Mouse (Mus musculus) urinary bladder, adult 18-20 months (tissue): ENCODE results near the gene Helz2.

Source experiments
- DNase-seq, 2 experiments: peaks; one replicate each; pipeline ENCODE4 v3.0.0; 2022; ENCODE audit warnings: low spot score in 2 of 2, mixed read lengths in 2 of 2

The Helz2 gene

GRCm38 (mm10) chr2:181238091-181238610 is 3.7 kb downstream of the Helz2 start:
- DNase-seq = no peak

GRCm38 (mm10) chr2:181237251-181238014 is 4.4 kb downstream of the Helz2 start:
- no peak for DNase-seq

- DNase-seq = no peak
Measured at GRCm38 (mm10) chr2:181235681-181236566, 5.9 kb downstream of the Helz2 start.

GRCm38 (mm10) chr2:181234680-181235079 is 7.1 kb downstream of the Helz2 start:
- no peak for DNase-seq

GRCm38 (mm10) chr2:181233443-181233842 is 8.4 kb downstream of the Helz2 start:
- DNase-seq = no peak

GRCm38 (mm10) chr2:181231171-181231570 is 10.7 kb downstream of the Helz2 start:
- DNase-seq = no peak

GRCm38 (mm10) chr2:181228335-181228734 is 13.5 kb downstream of the Helz2 start:
- no peak for DNase-seq

GRCm38 (mm10) chr2:181227122-181227521 is 14.7 kb downstream of the Helz2 start:
- no peak for DNase-seq

- DNase-seq = no peak
Measured at GRCm38 (mm10) chr2:181224994-181225393, 16.8 kb downstream of the Helz2 start.

GRCm38 (mm10) chr2:181220361-181220760 is 21.5 kb downstream of the Helz2 start:
- DNase-seq = no peak

- DNase-seq = peak; percentile 37 to 51
Measured at GRCm38 (mm10) chr2:181219538-181220216, 22.1 kb downstream of the Helz2 start, which contains the start of gene Fndc11. Fndc11 (plus strand) TSS chr2:181220013.

- no peak for DNase-seq
Measured at GRCm38 (mm10) chr2:181218881-181219485, 22.8 kb downstream of the Helz2 start.

GRCm38 (mm10) chr2:181216037-181216436 is 25.8 kb downstream of the Helz2 start:
- no peak for DNase-seq

GRCm38 (mm10) chr2:181213021-181213445 is 28.8 kb downstream of the Helz2 start, which contains the start of gene Srms:
Srms (minus strand) TSS chr2:181213185.
- DNase-seq = peak in 1 of 2 experiments; percentile 52

GRCm38 (mm10) chr2:181212389-181213020 is 29.3 kb downstream of the Helz2 start:
- no peak for DNase-seq

GRCm38 (mm10) chr2:181206118-181206517 is 35.7 kb downstream of the Helz2 start:
- no peak for DNase-seq

- DNase-seq = no peak
Measured at GRCm38 (mm10) chr2:181205678-181206077, 36.1 kb downstream of the Helz2 start.

GRCm38 (mm10) chr2:181202886-181203285 is 38.9 kb downstream of the Helz2 start:
- no peak for DNase-seq

GRCm38 (mm10) chr2:181202422-181202821 is 39.4 kb downstream of the Helz2 start, which contains the start of gene Ptk6:
Ptk6 (minus strand) TSS chr2:181202789.
- DNase-seq = no peak

GRCm38 (mm10) chr2:181201606-181202005 is 40.2 kb downstream of the Helz2 start:
- DNase-seq = no peak
